Mouse (Mus musculus) embryonic fibroblast, embryonic 13.5 days (primary cell): Measurements from ENCODE around the gene Rph3a.

Experiments
- CTCF ChIP-seq: IDR thresholded peaks from 2 replicates; pipeline ENCODE4 v1.5.1; 2011; ENCODE audit warnings: mild to moderate bottlenecking, control low read depth, low read length, moderate library complexity, borderline replicate concordance; ENCODE audit not compliant: insufficient read depth
- POLR2A ChIP-seq: IDR thresholded peaks from 2 replicates; pipeline ENCODE4 v1.6.1; 2011; ENCODE audit warnings: low read depth, mild to moderate bottlenecking, control low read depth, low read length, moderate library complexity

DNA sequence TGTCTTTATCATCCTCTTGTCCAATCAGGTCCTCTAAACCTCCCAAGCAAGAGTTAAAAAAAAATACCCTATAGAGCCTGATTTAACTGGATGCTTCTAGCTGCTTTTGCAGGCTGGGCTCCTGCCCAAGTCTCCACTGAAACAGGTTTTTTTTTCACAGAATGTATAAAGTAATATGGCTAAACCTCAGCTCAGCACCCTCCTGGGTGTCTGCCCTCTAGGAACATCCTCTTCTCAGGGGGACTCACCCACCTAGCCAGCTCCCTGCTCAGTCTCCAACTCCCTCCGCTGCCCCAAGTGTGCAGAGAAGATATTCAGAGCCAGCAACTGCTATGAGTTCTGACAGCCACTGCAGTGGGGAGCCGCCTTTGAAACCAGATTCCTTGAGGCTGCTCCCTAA lies 2.1 kb upstream of the Rph3a start:
- TF ChIP-seq POLR2A (no peak), CTCF (no peak)
